Mouse (Mus musculus): Measurements from ENCODE around the gene 4930451I11Rik. TPM values are rescaled to one million over a fixed set of nuclear protein-coding genes. Genes with fewer than 3 reads are reported as not detected.

4930451I11Rik gene
- total RNA-seq (2017): not detected in 2 replicates

DNA sequence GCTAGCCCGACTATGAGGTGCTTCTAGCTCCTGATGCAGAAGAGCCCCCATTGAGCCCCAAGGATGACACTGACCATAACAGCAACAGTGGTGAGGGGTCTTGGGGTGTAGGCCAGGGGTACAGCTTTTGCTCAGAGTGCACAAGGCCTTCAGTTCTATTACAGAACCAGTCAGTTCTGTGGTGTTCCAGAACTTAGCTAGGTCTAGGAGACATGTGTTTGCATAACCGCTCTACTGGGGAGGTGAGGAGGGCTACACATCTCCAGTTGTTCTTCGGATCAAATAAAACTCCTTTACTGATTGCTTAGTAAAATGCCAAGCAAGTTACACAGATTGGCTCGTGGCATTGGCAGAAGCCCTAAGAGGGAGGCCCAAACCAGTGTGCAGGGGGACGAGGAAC is at the start of gene 4930451I11Rik:
Gene 4930451I11Rik (minus strand): TSS at position 101 of the 400 bp plus-strand sequence.
- no peak for ATAC-seq (ENCODE audit: extremely low read depth, insufficient number of reproducible peaks, low FRiP score, poor library complexity, severe bottlenecking)

DNA sequence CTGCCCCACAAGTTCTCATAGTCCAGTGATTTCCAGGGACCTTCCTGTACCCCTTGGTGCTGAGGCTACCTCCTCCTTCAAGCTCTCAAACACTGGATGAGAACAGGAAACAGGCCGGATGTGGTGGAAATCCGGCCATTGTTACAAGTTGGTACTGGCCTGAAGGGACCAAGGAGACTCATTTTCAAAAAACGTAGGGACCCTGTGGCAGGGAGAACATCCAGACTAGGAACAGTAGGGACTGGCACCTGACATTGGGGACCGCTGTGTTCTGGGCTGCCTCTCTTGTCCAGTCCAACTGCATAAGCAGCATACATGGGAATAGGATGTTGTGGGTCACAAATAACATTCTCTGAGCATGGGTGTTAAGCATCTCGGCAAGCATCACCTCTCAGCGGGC is 49.6 kb upstream of the 4930451I11Rik start:
- no peak for ATAC-seq (ENCODE audit: extremely low read depth, insufficient number of reproducible peaks, low FRiP score, poor library complexity, severe bottlenecking)

DNA sequence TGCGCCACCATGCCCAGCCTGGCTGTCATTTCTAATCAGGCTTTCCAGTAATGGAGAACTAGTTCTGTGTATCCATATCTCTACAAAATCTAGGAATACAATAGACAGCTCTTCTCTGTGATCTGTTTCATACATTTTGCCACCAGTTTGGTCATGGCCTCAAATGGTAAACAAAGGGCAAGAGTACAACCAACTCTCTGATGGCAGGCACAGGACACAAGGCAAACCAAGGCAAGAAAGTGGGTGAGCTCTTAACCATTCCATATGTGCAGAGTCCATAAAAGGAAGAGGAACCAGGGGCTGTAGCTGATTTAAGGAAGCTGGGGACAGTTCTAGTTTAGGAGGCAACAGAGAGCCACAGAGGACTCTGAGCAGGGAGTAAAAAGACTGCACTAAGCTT is 45.8 kb upstream of the 4930451I11Rik start:
- ATAC-seq (ENCODE audit: extremely low read depth, insufficient number of reproducible peaks, low FRiP score, poor library complexity, severe bottlenecking): no peak

DNA sequence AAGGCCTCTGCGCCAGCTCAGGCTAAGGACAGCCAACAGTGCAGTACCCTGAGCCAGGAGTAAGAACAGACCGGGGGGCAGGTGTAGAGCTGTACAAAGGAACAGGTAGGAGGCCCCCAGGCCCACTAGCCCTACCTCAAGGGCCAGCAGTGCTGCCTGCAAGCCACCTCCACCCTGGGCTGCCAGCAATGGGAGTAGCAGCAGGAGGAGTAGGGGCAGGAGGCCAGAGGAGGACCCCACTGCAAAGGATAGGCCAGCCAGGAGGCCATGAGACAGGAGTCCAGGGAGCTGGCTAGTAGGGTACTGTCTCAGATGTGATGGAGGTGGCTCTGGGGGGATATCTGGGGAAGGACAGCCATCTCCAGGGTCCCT is 39.1 kb upstream of the 4930451I11Rik start:
- no peak for ATAC-seq (ENCODE audit: extremely low read depth, insufficient number of reproducible peaks, low FRiP score, poor library complexity, severe bottlenecking)

DNA sequence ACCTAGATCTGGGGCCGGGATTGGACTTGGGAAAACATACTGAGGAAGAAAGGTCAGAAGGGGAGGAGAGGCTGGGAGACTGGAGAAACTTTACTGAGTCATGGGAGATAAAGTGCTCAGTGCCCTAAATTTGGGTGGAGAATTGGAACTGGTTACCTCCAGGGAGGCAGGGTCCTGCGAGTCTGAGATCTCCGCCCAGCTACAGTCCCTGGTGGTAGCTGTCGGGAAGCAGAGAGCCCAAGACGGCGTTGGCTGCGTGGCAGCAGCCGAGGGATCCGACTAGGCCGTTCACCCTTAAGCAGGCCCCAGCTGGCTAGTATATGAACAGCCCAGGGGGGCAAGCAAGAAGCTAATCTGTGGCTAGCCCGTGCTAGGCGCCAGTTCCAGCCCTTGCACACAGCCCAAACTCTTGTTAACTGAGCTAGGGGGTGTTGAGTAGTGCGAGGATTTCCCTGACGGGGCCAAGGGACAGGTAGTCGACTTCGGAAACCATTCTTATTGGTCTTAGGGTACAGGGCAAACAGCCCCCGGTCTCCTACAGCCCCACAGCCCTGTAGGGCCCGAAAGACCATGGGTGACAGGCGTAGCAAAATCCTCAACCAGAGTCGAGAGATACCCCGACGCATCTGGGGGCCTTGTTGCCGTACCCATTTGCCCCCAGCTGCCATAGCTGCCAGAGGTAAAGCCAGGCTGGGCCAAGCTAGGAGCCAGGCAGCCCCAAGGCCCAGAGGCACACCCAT is 38.5 kb upstream of the 4930451I11Rik start:
- no peak for ATAC-seq (ENCODE audit: extremely low read depth, insufficient number of reproducible peaks, low FRiP score, poor library complexity, severe bottlenecking)

DNA sequence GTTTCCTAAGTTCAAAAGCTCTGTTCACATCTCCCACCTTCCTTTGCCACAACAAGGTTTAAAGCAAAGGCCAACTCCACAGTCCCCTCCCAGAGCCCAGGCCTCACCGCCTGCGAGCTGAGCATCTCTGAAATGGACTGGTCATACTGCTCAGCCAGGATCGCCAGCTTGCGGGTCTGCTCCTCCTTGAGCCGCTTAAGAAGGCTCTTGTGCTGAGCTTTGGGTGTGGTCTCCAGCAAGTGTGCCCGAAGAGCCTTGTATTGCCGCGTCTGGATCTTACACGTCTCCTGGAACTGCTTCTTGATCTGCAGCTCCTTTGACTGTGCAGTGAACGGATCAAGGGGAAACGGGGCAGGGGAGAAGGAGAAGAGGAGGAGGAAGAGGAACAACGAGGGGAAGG is 36.6 kb upstream of the 4930451I11Rik start:
- no peak for ATAC-seq (ENCODE audit: extremely low read depth, insufficient number of reproducible peaks, low FRiP score, poor library complexity, severe bottlenecking)

DNA sequence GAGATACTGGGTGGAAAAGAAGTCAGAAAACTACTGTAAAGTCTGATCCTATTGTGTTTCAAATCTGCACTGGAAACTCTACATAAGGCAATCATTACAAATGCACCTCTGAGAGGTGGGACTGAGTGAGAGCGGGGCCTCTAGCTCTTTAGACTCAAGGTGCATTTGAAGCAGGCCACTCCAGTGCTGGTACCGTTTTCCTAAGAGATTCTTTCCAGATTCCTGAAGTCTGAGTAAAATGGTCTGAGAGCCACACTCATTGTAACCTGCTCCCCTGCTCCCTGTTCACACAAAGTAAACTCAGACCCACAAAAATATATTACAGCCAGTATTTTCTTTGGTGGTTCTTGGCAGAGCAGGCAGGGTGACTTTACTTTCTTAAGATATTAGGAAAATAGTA is 36.1 kb upstream of the 4930451I11Rik start:
- no peak for ATAC-seq (ENCODE audit: extremely low read depth, insufficient number of reproducible peaks, low FRiP score, poor library complexity, severe bottlenecking)

DNA sequence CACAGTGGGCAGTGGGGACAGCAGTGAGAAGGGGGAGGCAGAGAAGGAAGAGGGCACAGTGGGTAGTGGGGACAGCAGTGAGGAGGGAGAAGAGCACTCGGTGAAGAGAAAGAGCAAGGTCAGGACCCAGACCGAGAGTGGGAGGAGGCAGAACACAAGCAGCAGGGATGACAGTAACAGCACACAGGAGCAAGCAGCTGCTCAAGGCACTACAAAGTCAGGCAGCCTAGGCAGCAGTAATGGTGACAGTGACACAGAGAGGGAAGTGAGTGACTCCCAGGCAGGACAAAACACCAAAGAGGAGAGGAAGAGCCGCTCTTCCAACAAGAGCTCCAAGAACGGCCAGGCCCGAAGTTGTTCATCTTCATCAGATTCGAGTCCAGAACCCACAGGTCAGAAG is 32.4 kb upstream of the 4930451I11Rik start:
- ATAC-seq (ENCODE audit: extremely low read depth, insufficient number of reproducible peaks, low FRiP score, poor library complexity, severe bottlenecking): no peak

DNA sequence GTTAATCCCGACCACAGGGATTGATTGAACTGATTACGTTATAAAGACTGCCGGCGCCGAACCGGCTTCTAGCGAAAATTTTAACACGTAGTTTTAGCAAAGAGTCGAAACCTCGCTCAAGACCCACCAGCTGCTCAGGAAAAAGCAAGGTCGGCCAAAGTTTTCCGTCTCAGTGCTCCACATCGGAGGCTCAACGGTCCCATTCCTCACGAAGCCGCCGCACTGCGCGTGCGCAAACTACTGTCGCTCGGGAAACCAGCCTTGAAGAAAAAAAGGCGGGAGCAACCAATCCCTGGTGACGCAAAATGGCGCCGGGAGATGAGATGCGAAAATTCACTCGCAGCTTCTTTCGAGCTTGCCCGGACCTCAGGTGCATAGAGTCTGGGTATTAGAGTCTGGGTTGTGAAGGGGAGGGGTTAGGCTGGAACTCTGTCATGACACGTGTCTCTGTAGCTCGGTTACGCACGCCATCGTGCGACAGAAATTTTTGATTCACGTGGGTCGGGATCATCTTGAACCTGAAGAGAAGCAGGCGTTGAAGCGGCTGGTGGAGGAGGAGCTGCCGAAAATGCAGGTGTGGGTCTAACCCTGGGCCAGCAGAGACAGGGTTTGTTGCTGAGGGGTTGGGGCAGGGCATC is 30.8 kb upstream of the 4930451I11Rik start, which contains the start of gene Ino80e:
Gene Ino80e (minus strand): TSS at position 231 of the 638 bp plus-strand sequence.
- ATAC-seq (ENCODE audit: extremely low read depth, insufficient number of reproducible peaks, low FRiP score, poor library complexity, severe bottlenecking): peak; percentile 61

DNA sequence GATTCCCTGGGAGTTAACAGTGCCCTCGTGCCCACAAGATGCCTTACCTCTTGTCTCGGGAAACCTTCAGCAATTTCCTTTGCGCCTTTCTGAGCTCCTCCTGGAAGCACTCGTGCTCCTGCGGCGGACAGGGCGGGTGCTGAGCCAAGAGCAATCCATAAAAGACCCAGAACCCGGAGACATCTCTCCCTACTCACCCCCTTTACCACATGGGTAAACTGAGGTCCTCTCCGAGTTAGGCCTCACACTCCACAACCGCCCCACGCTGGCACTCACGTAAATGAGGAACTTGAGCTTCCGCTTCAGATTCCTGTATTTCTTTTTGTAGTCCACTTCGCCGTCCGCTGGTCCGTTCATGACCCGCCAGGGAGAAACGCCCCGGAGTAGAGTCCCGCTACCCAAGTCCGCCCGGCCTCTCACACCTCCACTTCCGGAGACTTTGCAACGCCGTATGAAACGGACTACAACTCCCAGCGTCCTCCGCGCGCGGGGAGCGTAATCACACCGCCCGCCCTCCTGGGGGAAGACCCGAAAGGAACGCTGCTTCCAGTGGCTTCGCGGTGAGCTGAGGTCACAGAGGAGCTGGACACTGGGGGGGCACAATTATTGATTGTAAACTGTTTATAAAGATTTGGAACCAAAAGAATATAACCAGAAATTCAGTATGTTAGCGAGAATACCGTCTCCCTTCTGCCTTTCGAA is 30.1 kb upstream of the 4930451I11Rik start, which contains the start of gene Hirip3:
Gene Hirip3 (plus strand): TSS at position 544 of the 702 bp plus-strand sequence.
- peak; percentile 79 for ATAC-seq (ENCODE audit: extremely low read depth, insufficient number of reproducible peaks, low FRiP score, poor library complexity, severe bottlenecking)

DNA sequence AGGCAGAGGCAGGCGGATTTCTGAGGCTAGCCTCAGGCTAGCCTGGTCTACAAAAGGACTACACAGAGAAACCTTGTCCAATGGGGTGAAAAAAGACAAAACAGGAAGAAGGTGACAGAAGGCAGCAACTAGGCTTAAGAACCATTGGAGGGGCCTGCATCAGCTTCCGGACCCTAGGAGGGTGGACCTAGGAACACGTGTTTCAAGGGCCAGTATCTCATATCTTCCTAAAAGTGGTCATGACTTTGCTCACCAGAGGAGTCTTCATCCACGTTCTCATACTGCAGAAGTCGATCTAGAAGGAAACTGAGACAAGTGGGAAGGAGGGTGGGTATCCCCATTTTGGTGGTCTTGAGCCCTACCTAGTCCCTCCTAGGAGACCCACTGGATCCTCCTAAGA is 29.5 kb upstream of the 4930451I11Rik start:
- no peak for ATAC-seq (ENCODE audit: extremely low read depth, insufficient number of reproducible peaks, low FRiP score, poor library complexity, severe bottlenecking)

DNA sequence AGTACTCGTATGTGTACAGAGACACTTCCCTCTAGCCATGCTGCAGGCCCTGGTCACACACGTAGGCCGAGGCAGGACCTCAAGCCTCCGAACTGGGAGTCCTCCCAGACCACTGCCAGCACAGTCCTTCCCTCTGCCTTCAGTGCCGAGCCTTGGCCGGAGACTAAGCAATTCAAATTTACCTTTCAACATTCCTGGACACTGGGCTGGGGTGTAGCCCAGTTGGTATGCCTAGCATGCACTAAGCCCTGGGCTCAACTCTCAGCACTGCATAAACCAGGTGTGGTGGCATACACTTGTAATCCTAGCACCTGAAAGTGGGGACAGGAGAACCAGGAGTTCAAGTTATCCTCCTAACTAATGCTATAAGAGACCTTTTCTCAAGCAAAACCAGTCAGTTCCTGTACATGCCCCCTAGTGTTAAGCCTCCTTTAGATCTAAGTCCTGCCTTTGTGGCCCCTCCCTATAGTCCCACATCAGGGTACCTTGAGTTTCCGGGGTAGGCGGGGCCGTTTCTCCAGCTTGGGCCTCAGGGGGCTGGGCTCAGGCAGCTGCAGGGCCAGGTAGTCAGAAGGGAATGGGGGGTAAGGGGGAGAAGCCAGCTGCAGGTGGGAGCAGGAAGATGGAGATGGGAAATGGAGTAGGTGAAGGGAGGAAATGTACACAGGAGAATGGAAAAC is 25.4 kb upstream of the 4930451I11Rik start:
- ATAC-seq (ENCODE audit: extremely low read depth, insufficient number of reproducible peaks, low FRiP score, poor library complexity, severe bottlenecking): no peak

DNA sequence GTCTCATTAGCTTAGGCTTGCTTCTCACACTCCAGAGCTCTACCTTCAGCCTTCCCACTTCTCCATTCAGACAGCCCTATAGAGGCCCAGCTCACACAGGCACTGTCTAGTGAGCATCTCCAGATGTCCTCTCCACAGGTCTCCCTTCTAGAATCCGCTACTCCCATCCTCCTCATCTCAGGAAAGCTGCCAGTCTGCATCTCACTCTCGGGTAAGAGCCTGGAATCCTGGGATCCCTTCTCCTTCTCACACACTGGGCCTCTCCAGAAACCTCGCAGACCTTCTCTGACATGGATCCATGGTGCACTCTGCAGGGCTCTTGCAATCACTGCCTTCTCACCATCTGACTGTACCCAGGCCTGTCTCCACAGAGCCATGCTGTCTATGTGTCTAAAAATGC is 24.2 kb upstream of the 4930451I11Rik start:
- no peak for ATAC-seq (ENCODE audit: extremely low read depth, insufficient number of reproducible peaks, low FRiP score, poor library complexity, severe bottlenecking)

DNA sequence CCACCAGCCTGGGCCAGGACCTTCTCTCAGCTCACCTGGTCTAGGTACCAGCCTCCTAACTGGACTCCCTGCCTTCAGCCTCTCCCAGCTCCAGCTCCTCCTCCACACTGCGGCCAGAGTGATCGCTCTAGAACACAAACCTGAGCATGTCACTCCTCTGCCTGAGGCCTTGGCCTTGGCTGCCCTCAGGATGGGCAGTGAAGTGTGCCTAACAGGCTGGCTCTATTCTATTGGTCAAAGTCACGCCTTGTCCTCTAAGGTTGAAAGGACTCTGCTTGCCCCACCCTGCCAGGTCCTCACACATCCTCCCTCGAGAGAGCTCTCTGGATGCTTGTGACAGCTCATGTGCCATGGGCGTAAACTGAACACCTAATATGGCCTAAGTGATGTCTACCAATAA is 22.0 kb upstream of the 4930451I11Rik start:
- ATAC-seq (ENCODE audit: extremely low read depth, insufficient number of reproducible peaks, low FRiP score, poor library complexity, severe bottlenecking): no peak

DNA sequence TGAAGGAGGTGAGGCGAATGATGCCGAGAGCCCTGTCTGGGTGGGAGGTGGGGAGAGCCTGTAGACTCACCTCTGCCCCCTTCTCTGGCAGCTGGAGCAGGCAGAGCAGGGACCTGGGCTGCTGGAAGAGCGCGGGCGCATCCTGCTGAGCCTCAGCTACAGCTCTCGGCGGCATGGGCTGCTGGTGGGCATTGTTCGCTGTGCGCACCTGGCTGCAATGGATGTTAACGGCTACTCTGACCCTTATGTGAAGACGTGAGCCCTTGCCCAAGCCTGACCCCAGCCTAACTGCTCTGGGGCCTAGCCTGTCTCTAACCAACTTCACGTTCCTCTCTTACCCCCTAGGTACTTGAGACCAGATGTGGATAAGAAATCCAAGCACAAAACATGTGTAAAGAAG is 19.8 kb upstream of the 4930451I11Rik start:
- no peak for ATAC-seq (ENCODE audit: extremely low read depth, insufficient number of reproducible peaks, low FRiP score, poor library complexity, severe bottlenecking)

DNA sequence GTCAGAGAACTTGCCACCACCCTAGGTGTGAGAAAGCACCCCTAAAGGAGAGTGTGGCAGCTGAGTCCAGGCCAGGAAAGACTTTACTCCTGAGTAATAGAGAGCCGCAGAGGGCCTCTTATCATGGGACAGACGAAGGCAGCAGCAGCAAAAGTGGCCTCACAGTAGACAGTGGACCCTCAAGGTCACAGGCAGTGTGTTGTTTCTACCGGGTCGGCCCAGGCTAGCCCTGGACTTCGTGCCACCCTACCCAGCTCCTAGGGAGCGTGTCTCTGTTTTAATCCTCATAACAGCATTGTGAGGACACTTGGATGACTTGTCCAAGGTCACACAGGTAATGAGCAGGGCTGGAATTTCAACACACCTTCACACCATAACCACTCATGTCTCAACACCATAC is 18.7 kb upstream of the 4930451I11Rik start:
- no peak for ATAC-seq (ENCODE audit: extremely low read depth, insufficient number of reproducible peaks, low FRiP score, poor library complexity, severe bottlenecking)

DNA sequence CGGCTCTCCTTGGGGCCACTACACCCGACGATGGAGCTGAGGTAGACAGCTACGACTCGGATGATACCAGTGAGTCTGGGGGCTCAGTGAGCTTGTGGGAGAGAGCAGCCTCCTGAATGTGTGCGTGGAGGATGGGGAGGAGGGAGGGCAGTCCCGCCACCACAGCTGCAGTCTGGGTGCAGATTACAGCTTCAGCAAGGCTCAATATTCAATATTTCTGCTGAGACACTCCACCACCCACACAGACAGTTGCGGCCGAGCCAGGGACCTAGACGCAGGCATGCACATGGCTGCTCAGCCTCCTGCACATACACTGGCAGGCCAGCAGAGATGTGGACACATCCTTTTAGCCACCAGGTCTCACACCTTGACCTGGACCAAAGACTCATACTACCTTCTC is 17.4 kb upstream of the 4930451I11Rik start:
- no peak for ATAC-seq (ENCODE audit: extremely low read depth, insufficient number of reproducible peaks, low FRiP score, poor library complexity, severe bottlenecking)

DNA sequence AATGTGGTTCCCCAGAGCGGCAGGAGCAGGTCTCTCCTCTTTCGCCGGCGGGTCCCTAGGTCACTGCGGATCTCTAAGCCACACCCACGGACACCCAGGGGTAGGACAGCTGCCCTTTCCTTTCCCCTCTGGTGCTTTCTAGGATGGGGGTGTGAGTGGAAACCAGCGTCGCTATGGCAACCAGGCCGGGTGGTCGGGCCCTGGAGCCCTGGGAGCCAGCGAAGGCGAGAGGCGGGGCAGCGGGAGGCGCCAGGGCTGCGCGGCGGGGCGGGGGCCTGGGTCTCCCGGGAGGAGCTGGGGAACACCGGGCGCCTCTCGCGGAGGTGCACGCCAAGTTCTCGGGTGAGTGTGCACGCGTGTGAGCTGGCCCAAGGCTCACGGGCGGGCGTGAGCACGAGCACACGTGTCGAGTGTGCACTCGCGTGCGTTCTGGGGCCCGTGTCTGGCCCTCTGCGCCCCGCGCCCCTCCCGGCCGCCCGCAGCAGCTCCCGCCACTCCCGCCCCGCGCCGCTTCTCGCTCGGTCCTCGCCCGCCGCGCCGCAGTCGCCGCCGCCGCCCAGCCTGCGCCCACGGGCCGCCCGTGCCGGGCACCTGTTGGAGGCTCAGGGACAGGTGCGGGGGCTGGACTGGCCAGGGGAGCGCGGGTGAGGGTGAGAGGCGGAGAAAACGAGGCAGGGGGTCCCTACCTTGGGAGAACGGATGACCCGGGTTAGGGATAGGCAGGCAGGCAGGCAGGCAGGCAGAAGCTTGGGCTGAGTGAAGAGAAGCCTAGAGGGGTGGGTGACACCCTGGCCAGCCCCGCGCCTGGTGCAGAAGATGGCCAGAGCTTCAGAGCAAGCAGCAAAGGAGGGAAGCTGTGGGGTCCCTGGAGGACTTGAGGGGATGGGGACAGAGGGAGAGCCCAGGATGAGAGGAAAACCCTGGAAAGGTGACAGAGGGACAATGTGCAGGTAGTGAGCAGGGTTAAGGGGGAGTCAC is 16.3 kb upstream of the 4930451I11Rik start:
- ATAC-seq (ENCODE audit: extremely low read depth, insufficient number of reproducible peaks, low FRiP score, poor library complexity, severe bottlenecking): no peak

DNA sequence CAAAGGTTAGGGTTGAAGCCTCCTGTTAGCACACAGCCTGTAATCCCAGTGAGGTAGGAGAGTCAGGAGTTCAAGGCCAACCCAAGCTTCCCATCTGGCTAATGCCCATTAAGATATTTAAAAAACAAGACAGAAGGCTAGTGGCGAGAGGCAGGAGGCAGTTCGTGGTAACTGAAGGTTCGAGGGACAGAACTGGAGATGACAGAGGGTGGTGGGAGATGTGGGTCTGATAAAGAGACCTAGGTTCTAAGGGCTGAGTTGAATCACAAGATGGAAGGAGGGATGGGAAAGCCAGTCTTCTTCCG is 15.6 kb upstream of the 4930451I11Rik start, which contains the start of gene Doc2a:
Gene Doc2a (plus strand): TSS at position 301 of the 305 bp plus-strand sequence.
- ATAC-seq (ENCODE audit: extremely low read depth, insufficient number of reproducible peaks, low FRiP score, poor library complexity, severe bottlenecking): no peak

Measured in neutrophil, adult 5-6 weeks (primary cell).